Mouse (Mus musculus): Measurements from ENCODE around the gene Ptprcap. TPM values are rescaled to one million over a fixed set of nuclear protein-coding genes. Genes with fewer than 3 reads are reported as not detected.

The Ptprcap gene
- polyA plus RNA-seq, 2 experiments from 2014 or later, result 836 to 870 TPM

GRCm38 (mm10) chr19:4196048-4196447 is 42.6 kb downstream of the Ptprcap start:
- no peak for ATAC-seq

GRCm38 (mm10) chr19:4196548-4196947 is 43.1 kb downstream of the Ptprcap start:
- no peak for ATAC-seq

GRCm38 (mm10) chr19:4197180-4197579 is 43.8 kb downstream of the Ptprcap start:
- ATAC-seq, result no peak

- peak; percentile 75 for ATAC-seq
These were observed 48.0 kb downstream of the Ptprcap start, which contains the start of gene Rad9a for GRCm38 (mm10) chr19:4201291-4201909. TSS of gene Rad9a (minus strand) at chr19:4201662.

- ATAC-seq, result no peak
These were observed 48.7 kb downstream of the Ptprcap start for GRCm38 (mm10) chr19:4202149-4202548.

- ATAC-seq, result peak; percentile 50
These were observed 49.7 kb downstream of the Ptprcap start for GRCm38 (mm10) chr19:4203148-4203547.

GRCm38 (mm10) chr19:4203604-4204326 is 50.4 kb downstream of the Ptprcap start:
- peak; percentile 59 for ATAC-seq

GRCm38 (mm10) chr19:4204889-4205288 is 51.5 kb downstream of the Ptprcap start:
- no peak for ATAC-seq

Other genes starting within 250 kb of the Ptprcap start
- 100 to 1,000 TPM in 1 of 2 experiments, 10 to 100 TPM in 1; 51.3 to 100 TPM for gene Tcirg1, start 246.5 kb upstream of the Ptprcap start, polyA plus RNA-seq (2017; shearing (Covaris generic))
- 100 to 1,000 TPM; 219 to 234 TPM for gene Ndufs8, start 240.8 kb upstream of the Ptprcap start, polyA plus RNA-seq (2017; shearing (Covaris generic))
- gene Aldh3b1, start 223.8 kb upstream of the Ptprcap start, polyA plus RNA-seq (2017; shearing (Covaris generic)), result under 1 TPM in 1 of 2 experiments, not detected in 1; 0.85 TPM
- 10 to 100 TPM; 20.8 to 54.2 TPM for gene Unc93b1, start 218.4 kb upstream of the Ptprcap start, polyA plus RNA-seq (2017; shearing (Covaris generic))
- not detected for gene Aldh3b3, start 195.0 kb upstream of the Ptprcap start, polyA plus RNA-seq (2017; shearing (Covaris generic))
- not detected for gene Aldh3b2, start 181.3 kb upstream of the Ptprcap start, polyA plus RNA-seq (2017; shearing (Covaris generic))
- 1 to 10 TPM in 1 of 2 experiments, not detected in 1; 1.5 TPM for gene Acy3, start 167.0 kb upstream of the Ptprcap start, polyA plus RNA-seq (2017; shearing (Covaris generic))
- not detected for gene Tbx10, start 160.9 kb upstream of the Ptprcap start, polyA plus RNA-seq (2017; shearing (Covaris generic))
- 10 to 100 TPM; 10.7 to 15.2 TPM for gene Nudt8, start 153.0 kb upstream of the Ptprcap start, polyA plus RNA-seq (2017; shearing (Covaris generic))
- gene Gm49405, start 153.0 kb upstream of the Ptprcap start, polyA plus RNA-seq (2017; shearing (Covaris generic)), result under 1 TPM; 0.78 to 0.96 TPM
- 1 to 10 TPM; 1.1 to 2.1 TPM for gene Doc2g, start 150.3 kb upstream of the Ptprcap start, polyA plus RNA-seq (2017; shearing (Covaris generic))
- gene Ndufv1, start 140.8 kb upstream of the Ptprcap start, polyA plus RNA-seq (2017; shearing (Covaris generic)), result 100 to 1,000 TPM; 109 to 164 TPM
- 100 to 1,000 TPM; 543 to 655 TPM for gene Gstp1, start 115.6 kb upstream of the Ptprcap start, polyA plus RNA-seq (2017; shearing (Covaris generic))
- 1 to 10 TPM; 4.2 to 5.3 TPM for gene Gstp2, start 107.6 kb upstream of the Ptprcap start, polyA plus RNA-seq (2017; shearing (Covaris generic))
- gene Gstp3, start 94.0 kb upstream of the Ptprcap start, polyA plus RNA-seq (2017; shearing (Covaris generic)), result 100 to 1,000 TPM; 158 to 206 TPM
- not detected for gene Cabp2, start 72.0 kb upstream of the Ptprcap start, polyA plus RNA-seq (2017; shearing (Covaris generic))
- gene Cdk2ap2, start 56.4 kb upstream of the Ptprcap start, polyA plus RNA-seq (2017; shearing (Covaris generic)), result 100 to 1,000 TPM; 328 to 403 TPM
- gene Pitpnm1, start 53.6 kb upstream of the Ptprcap start, polyA plus RNA-seq (2017; shearing (Covaris generic)), result 100 to 1,000 TPM in 1 of 2 experiments, 10 to 100 TPM in 1; 98.7 to 113 TPM
- gene Aip, start 27.7 kb upstream of the Ptprcap start, polyA plus RNA-seq (2017; shearing (Covaris generic)), result 100 to 1,000 TPM; 179 to 208 TPM
- gene Gpr152, start 13.8 kb upstream of the Ptprcap start, polyA plus RNA-seq (2017; shearing (Covaris generic)), result under 1 TPM in 1 of 2 experiments, not detected in 1; 0.29 TPM
- under 1 TPM; 0.79 to 0.92 TPM for gene Cabp4, start 9.6 kb upstream of the Ptprcap start, polyA plus RNA-seq (2017; shearing (Covaris generic))
- 100 to 1,000 TPM; 236 to 310 TPM for gene Coro1b, start 5.0 kb upstream of the Ptprcap start, polyA plus RNA-seq (2017; shearing (Covaris generic))
- 10 to 100 TPM; 31.7 to 39.0 TPM for gene Rps6kb2, start 9.8 kb downstream of the Ptprcap start, polyA plus RNA-seq (2017; shearing (Covaris generic))
- gene Carns1, start 21.9 kb downstream of the Ptprcap start, polyA plus RNA-seq (2017; shearing (Covaris generic)), result 10 to 100 TPM in 1 of 2 experiments, 1 to 10 TPM in 1; 9.4 to 11.9 TPM
- 100 to 1,000 TPM; 594 to 924 TPM for gene Tbc1d10c, start 37.7 kb downstream of the Ptprcap start, polyA plus RNA-seq (2017; shearing (Covaris generic))
- 100 to 1,000 TPM; 835 to 936 TPM for gene Ppp1ca, start 38.5 kb downstream of the Ptprcap start, polyA plus RNA-seq (2017; shearing (Covaris generic))
- gene Rad9a, start 48.1 kb downstream of the Ptprcap start, polyA plus RNA-seq (2017; shearing (Covaris generic)), result 10 to 100 TPM; 63.6 to 83.6 TPM
- gene Clcf1, start 60.6 kb downstream of the Ptprcap start, polyA plus RNA-seq (2017; shearing (Covaris generic)), result 10 to 100 TPM; 35.0 to 46.5 TPM
- gene AC109138.7, start 60.8 kb downstream of the Ptprcap start, polyA plus RNA-seq (2017; shearing (Covaris generic)), result not detected
- 100 to 1,000 TPM; 117 to 127 TPM for gene Pold4, start 78.3 kb downstream of the Ptprcap start, polyA plus RNA-seq (2017; shearing (Covaris generic))
- 10 to 100 TPM in 1 of 2 experiments, 1 to 10 TPM in 1; 8.1 to 15.9 TPM for gene Ssh3, start 115.6 kb downstream of the Ptprcap start, polyA plus RNA-seq (2017; shearing (Covaris generic))
- 1 to 10 TPM; 2.4 to 2.5 TPM for gene Ankrd13d, start 129.5 kb downstream of the Ptprcap start, polyA plus RNA-seq (2017; shearing (Covaris generic))
- gene Grk2, start 152.6 kb downstream of the Ptprcap start, polyA plus RNA-seq (2017; shearing (Covaris generic)), result 100 to 1,000 TPM in 1 of 2 experiments, 10 to 100 TPM in 1; 93.7 to 101 TPM
- gene Kdm2a, start 244.7 kb downstream of the Ptprcap start, polyA plus RNA-seq (2017; shearing (Covaris generic)), result 10 to 100 TPM; 90.1 to 95.4 TPM

Data from CD4-positive, CD25-positive, alpha-beta regulatory T cell, adult 4 months (primary cell).